Mouse (Mus musculus) hindbrain, embryonic 12.5 days (tissue): Measurements from ENCODE around the gene Ptprh. TPM values are rescaled to one million over a fixed set of nuclear protein-coding genes. Genes with fewer than 3 reads are reported as not detected.
A peak's percentile ranks its signal among the peaks of the same experiment; 100 is the strongest.
"Not testable (repeated sequence)": the region's sequence is repeated elsewhere in the genome, so short reads cannot be mapped to it uniquely, and the experiment has no call there.

Experiments
- ATAC-seq: fragments of 200-750 bp; cut with Nextera tagmentation; 2 replicates; pipeline ENCODE4 v1.8.0; 2017; ENCODE audit warnings: moderate TSS enrichment; ENCODE audit not compliant: low FRiP score
- H3K27ac ChIP-seq: fragments of 300-500 bp; sonication (generic); 2 replicates; pipeline ENCODE4 v1.5.1; 2016; ENCODE audit warnings: mild to moderate bottlenecking
- H3K27me3 ChIP-seq: fragments of 300-500 bp; sonication (generic); 2 replicates; pipeline ENCODE4 v1.6.1; 2016; ENCODE audit warnings: mild to moderate bottlenecking
- H3K36me3 ChIP-seq: fragments of 300-500 bp; sonication (generic); 2 replicates; pipeline ENCODE4 v1.6.1; 2016; ENCODE audit warnings: mild to moderate bottlenecking
- H3K4me1 ChIP-seq: fragments of 300-500 bp; sonication (generic); 2 replicates; pipeline ENCODE4 v1.6.1; 2016
- H3K4me2 ChIP-seq: fragments of 300-500 bp; sonication (generic); replicated peaks from 2 replicates; pipeline ENCODE4 v1.6.1; 2016; ENCODE audit warnings: mild to moderate bottlenecking
- H3K4me3 ChIP-seq: fragments of 300-500 bp; sonication (generic); 2 replicates; pipeline ENCODE4 v1.5.1; 2016; ENCODE audit warnings: mild to moderate bottlenecking
- H3K9ac ChIP-seq: fragments of 300-500 bp; sonication (generic); 2 replicates; pipeline ENCODE4 v1.6.1; 2016; ENCODE audit warnings: mild to moderate bottlenecking, moderate library complexity
- H3K9me3 ChIP-seq: fragments of 300-500 bp; sonication (generic); replicated peaks from 2 replicates; pipeline ENCODE4 v1.6.1; 2016; ENCODE audit warnings: mild to moderate bottlenecking
- WGBS: fragments of 180-500 bp; shearing (Covaris S2); methylation state at CpG from one replicate; pipeline ENCODE4 v1.1.7; 2016; 5-methylcytosine and 5-hydroxymethylcytosine counted together
- polyA plus RNA-seq: library from polyadenylated mRNA; unstranded; fragments of >200 nt; fragmentation: Nextera tagmentation; extraction: Ambion mirVana; gene quantifications from 2 replicates; pipeline ENCODE4 v1.2.1, GENCODE M21; 2016

Gene Ptprh
- polyA plus RNA-seq, 1 experiment from 2014 or later: 0.13 TPM

DNA sequence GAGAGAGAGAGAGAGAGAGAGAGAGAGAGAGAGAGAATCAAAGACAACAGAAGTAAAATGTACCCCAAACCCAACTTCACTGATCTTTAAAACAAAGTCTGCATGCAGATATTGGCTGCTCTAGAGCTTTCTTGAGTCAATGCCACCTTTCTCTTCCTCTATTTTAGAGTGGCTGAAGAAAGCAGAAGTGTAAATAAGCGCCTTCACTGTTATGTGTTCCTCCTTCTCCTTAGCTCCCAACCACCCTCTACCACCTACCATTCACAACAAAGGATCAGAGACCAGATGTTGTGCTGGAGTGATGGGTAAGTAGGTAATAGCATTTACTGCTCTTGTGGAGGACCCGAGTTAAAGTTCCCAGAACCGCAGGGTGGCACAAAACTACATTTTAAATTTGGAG, 22.4 kb downstream of the Ptprh start:
- H3K4me3 ChIP-seq, H3K27ac ChIP-seq, ATAC-seq, H3K4me2 ChIP-seq, H3K9ac ChIP-seq, H3K9me3 ChIP-seq, H3K36me3 ChIP-seq, H3K27me3 ChIP-seq, H3K4me1 ChIP-seq: not testable (repeated sequence)
- 83% methylated on average over 3 of the region's 3 CpGs for WGBS

DNA sequence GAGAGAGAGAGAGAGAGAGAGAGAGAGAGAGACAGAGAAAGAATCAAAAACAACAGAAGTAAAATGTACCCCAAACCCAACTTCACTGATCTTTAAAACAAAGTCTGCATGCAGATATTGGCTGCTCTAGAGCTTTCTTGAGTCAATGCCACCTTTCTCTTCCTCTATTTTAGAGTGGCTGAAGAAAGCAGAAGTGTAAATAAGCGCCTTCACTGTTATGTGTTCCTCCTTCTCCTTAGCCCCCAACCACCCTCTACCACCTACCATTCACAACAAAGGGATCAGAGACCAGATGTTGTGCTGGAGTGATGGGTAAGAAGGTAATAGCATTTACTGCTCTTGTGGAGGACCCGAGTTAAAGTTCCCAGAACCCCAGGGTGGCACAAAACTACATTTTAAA, 31.5 kb downstream of the Ptprh start:
- ATAC-seq, H3K4me2 ChIP-seq, H3K27me3 ChIP-seq, H3K9ac ChIP-seq, H3K4me1 ChIP-seq, H3K36me3 ChIP-seq, H3K9me3 ChIP-seq, H3K27ac ChIP-seq, H3K4me3 ChIP-seq: not testable (repeated sequence)
- 66% methylated on average over 2 of the region's 2 CpGs for whole genome bisulfite sequencing

DNA sequence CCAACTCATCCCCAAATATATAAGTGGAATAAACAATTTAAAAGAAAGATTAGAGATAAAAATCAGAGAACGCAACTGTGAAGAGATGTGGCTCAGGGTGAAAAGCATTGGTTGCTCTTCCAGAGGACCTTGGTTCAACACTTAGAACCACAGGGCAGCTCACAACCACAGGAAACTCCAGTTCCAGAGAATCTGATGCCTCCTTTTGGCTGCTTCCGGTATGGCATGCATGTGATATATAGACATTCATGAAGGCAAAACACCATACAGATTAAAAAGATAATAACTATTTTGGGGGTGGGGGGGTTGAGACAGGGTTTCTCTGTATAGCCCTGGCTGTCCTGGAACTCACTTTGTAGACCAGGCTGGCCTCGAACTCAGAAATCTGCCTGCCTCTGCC, 41.2 kb downstream of the Ptprh start:
- H3K9ac ChIP-seq: no peak overlapping the region
- H3K4me2 ChIP-seq: no peak overlapping the region
- no peaks in the 10 kb centered on the region for H3K4me1 ChIP-seq
- ATAC-seq: no peak
- no peak overlapping the region for H3K27ac ChIP-seq
- no peaks in the 10 kb centered on the region for H3K36me3 ChIP-seq
- no peak overlapping the region for H3K4me3 ChIP-seq
- WGBS: 92% methylated on average over 3 of the region's 3 CpGs
- no peaks in the 10 kb centered on the region for H3K9me3 ChIP-seq
- no peaks in the 10 kb centered on the region for H3K27me3 ChIP-seq

DNA sequence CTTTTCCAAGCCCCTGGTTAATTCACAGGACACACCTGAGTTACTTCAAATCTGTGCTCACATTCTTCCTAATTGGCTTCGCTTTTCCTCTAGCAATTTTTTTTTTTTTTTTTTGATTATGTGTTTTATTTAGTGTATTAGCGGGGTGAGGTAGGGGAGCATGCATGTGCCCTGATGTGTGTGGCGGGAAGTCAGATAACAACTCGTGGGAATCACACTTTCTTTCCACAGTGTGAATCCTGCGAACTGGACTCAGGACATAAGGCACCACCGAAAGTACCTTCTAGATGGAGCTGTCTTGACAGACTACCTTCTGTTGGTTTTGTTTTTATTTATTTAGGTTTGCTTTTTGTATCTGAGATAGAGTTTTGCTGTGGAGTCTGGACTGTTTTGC, 46.7 kb downstream of the Ptprh start:
- no peaks in the 10 kb centered on the region for H3K9me3 ChIP-seq
- no peaks in the 10 kb centered on the region for H3K27me3 ChIP-seq
- no peak overlapping the region for H3K27ac ChIP-seq
- 72% methylated on average over 6 of the region's 6 CpGs for WGBS
- peaks cover 3% of the 10 kb centered on the region; the same call in 1 of the 2 replicates for H3K4me1 ChIP-seq
- H3K4me3 ChIP-seq: no peak overlapping the region
- H3K36me3 ChIP-seq: no peaks in the 10 kb centered on the region
- peak; percentile 35; the same call in 1 of the 2 replicates for ATAC-seq
- no peak overlapping the region for H3K9ac ChIP-seq
- 0 out of 2 replicates have a peak overlapping the region, but pooled peaks have one; percentile 21 for H3K4me2 ChIP-seq

DNA sequence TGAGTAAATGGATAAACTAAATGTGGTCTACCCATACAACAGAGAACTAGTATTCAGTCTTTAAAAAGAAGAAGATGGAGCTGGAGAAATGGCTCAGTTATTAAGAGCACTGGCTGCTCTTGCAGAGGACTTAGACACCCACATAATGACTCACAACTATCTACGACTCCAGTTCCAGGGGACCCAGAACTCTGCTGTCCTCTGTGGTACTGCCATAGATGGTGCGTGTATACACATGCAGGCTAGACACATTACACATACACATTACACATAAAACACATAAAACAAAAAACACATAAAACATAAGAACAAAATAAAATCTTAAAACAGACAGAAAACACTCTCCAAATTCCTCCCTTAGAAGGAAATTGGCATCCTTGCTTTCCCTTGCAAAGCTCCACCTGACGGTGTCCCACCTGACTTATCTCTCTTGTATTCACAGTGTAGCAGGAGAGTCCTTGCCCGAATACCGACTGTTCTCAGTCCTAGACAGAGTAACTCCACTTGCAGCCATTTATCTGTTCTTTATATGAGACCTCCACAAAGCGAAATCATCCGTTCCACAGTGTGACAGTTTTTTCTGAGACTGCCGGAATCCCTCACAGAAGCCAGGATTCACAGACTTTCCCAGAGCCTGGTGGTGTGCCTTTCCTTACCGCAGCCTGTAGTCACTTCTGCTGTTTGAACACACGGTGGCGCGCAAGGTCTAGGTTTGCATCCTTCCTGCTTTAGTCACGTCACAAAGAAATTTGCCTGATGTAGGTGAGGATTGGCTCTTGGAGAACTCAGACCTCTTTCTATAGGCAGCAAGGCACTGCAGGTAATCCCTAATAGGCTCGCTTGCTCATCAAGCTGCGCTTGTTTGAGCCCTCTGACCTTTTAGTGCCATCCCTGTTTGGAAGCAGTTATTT, 47.3 kb downstream of the Ptprh start:
- no peak overlapping the region for H3K27ac ChIP-seq
- no peak overlapping the region for H3K9ac ChIP-seq
- 0 out of 2 replicates have a peak overlapping the region, but pooled peaks have one; percentile 21 for H3K4me2 ChIP-seq

GRCm38 (mm10) chr7:4547221-4547641, 56.6 kb downstream of the Ptprh start, which contains the start of gene Syt5:
Gene Syt5 (minus strand): TSS chr7:4547541.
- peak; percentile 75 for ATAC-seq
- Histone ChIP-seq H3K9ac (peak within 1 kb of the TSS; percentile 66), H3K4me3 (peak within 1 kb of the TSS; percentile 46), H3K27me3 (0 out of 2 replicates have a peak, but pooled peaks cover 2% of the 10 kb centered on the region), H3K9me3 (no peaks in the 10 kb centered on the region), H3K36me3 (0 out of 2 replicates have a peak, but pooled peaks cover 6% of the 10 kb centered on the region), H3K27ac (peak within 1 kb of the TSS; percentile 84), H3K4me1 (peaks cover 13% of the 10 kb centered on the region), H3K4me2 (peak within 1 kb of the TSS; percentile 62)
- 6% methylated on average over 33 of the region's 33 CpGs for WGBS

More for the DNA sequence above, 47.3 kb downstream of the Ptprh start:
- no peaks in the 10 kb centered on the region for H3K27me3 ChIP-seq
- WGBS: 24% methylated on average over 15 of the region's 15 CpGs
- H3K4me1 ChIP-seq: peaks cover 3% of the 10 kb centered on the region; the same call in 1 of the 2 replicates
- no peak overlapping the region for H3K4me3 ChIP-seq
- H3K36me3 ChIP-seq: no peaks in the 10 kb centered on the region
- no peaks in the 10 kb centered on the region for H3K9me3 ChIP-seq
- peak; percentile 90 for ATAC-seq

GRCm38 (mm10) chr7:4546591-4547131, 57.2 kb downstream of the Ptprh start:
- Histone ChIP-seq H3K4me1 (peaks cover 13% of the 10 kb centered on the region), H3K4me3 (peak overlapping the region; percentile 46), H3K27ac (peak overlapping the region; percentile 84), H3K27me3 (0 out of 2 replicates have a peak, but pooled peaks cover 2% of the 10 kb centered on the region), H3K4me2 (peak overlapping the region; percentile 62), H3K9ac (peak overlapping the region; percentile 66), H3K9me3 (no peaks in the 10 kb centered on the region), H3K36me3 (0 out of 2 replicates have a peak, but pooled peaks cover 11% of the 10 kb centered on the region)
- ATAC-seq: peak; percentile 91
- WGBS: 2% methylated on average over 26 of the region's 26 CpGs

- Histone ChIP-seq H3K9ac (peak overlapping the region; percentile 66), H3K9me3 (no peaks in the 10 kb centered on the region), H3K4me3 (peak overlapping the region; percentile 46), H3K27me3 (0 out of 2 replicates have a peak, but pooled peaks cover 2% of the 10 kb centered on the region), H3K36me3 (peaks cover 16% of the 10 kb centered on the region; the same call in 1 of the 2 replicates), H3K4me1 (peaks cover 13% of the 10 kb centered on the region), H3K4me2 (peak overlapping the region; percentile 62), H3K27ac (peak overlapping the region; percentile 84)
- ATAC-seq: peak; percentile 46
- WGBS: 71% methylated on average over 15 of the region's 15 CpGs
These were observed 57.8 kb downstream of the Ptprh start for GRCm38 (mm10) chr7:4546050-4546449.

DNA sequence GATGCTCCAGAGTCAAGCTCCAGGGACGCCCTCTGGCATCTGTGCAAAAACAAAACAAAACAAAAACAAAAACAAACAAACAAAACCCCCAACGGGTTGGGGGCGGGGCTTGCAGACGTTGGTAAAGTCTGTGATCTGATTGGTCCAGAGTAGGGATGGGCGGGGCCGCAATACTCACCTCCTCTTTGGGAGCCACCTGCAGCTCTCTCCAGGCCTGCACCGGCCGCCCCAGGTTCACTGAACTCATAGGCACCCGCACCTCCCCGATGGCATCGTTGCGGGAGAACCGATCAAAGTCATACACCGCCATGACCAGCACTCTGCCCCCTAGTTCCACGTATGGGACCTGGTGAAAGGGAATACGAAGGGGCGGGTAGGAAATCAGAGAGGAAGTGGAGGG, 61.8 kb downstream of the Ptprh start:
- no peaks in the 10 kb centered on the region for H3K9me3 ChIP-seq
- no peak overlapping the region for H3K4me2 ChIP-seq
- H3K27ac ChIP-seq: no peak overlapping the region
- no peak for ATAC-seq
- H3K27me3 ChIP-seq: no peaks in the 10 kb centered on the region; the same call in none of the 2 replicates
- WGBS: 41% methylated on average over 17 of the region's 17 CpGs
- no peak overlapping the region for H3K4me3 ChIP-seq
- H3K9ac ChIP-seq: no peak overlapping the region
- H3K36me3 ChIP-seq: peaks cover 37% of the 10 kb centered on the region
- peaks cover 10% of the 10 kb centered on the region for H3K4me1 ChIP-seq

DNA sequence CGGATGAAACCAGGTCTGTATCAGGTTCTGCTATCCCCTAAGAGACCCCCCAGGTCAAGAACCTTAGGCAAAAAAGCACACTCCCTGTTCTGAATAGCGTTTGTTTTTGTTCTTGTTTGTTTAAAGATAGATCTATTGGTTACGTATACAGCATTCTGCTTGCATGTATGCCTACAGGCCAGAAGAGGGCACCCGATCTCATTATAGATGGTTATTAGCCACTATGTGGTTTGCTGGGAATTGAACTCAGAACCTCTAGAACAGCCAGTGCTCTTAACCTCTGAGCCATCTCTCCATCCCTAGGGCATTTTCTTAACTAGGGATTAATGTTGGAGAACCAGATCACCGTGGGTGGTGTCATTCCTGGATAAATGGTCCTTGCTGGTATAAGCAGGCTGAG, 62.5 kb downstream of the Ptprh start:
- Histone ChIP-seq H3K9me3 (no peaks in the 10 kb centered on the region), H3K9ac (no peak overlapping the region), H3K4me2 (no peak overlapping the region), H3K36me3 (peaks cover 37% of the 10 kb centered on the region), H3K27me3 (no peaks in the 10 kb centered on the region; the same call in none of the 2 replicates), H3K4me1 (peaks cover 10% of the 10 kb centered on the region), H3K27ac (no peak overlapping the region), H3K4me3 (no peak overlapping the region)
- ATAC-seq: no peak
- WGBS: 69% methylated on average over 5 of the region's 5 CpGs

DNA sequence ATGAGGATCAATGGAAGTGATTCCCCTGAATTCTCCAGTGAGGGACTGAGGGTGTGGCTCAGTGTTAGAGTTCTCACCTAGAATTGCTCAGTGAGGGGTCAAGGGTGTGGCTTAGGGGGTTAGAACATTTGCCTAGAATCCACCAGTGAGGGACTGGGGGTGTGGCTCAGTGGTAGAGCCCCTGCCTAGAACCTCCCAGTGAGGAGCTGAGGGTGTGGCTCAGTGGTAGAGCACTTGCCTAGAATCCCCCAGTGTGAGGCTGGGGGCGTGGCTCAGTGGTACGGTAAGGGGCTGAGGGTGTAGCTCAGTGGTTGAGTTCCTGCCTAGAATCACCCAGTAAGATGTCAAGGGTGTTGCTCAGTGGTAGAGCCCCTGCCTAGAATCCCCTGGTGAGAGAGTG, 64.8 kb downstream of the Ptprh start:
- Histone ChIP-seq H3K27ac (no peak overlapping the region), H3K9ac (no peak overlapping the region), H3K9me3 (no peaks in the 10 kb centered on the region), H3K27me3 (no peaks in the 10 kb centered on the region; the same call in none of the 2 replicates), H3K4me2 (no peak overlapping the region), H3K36me3 (peaks cover 37% of the 10 kb centered on the region), H3K4me1 (no peaks in the 10 kb centered on the region), H3K4me3 (no peak overlapping the region)
- ATAC-seq: no peak
- WGBS: 82% methylated on average over 2 of the region's 2 CpGs

- no peaks in the 10 kb centered on the region; the same call in none of the 2 replicates for H3K27me3 ChIP-seq
- H3K4me2 ChIP-seq: no peak overlapping the region
- no peak for ATAC-seq
- H3K27ac ChIP-seq: no peak overlapping the region
- no peak overlapping the region for H3K9ac ChIP-seq
- no peak overlapping the region for H3K4me3 ChIP-seq
- H3K4me1 ChIP-seq: peaks cover 4% of the 10 kb centered on the region
- H3K9me3 ChIP-seq: no peaks in the 10 kb centered on the region
- H3K36me3 ChIP-seq: peaks cover 31% of the 10 kb centered on the region
- WGBS: 53% methylated on average over 4 of the region's 4 CpGs
These were observed 66.7 kb downstream of the Ptprh start for GRCm38 (mm10) chr7:4537181-4537580.
